Mouse (Mus musculus) spleen, adult 2 months (tissue): ENCODE data around the gene Jtb. TPM values are rescaled to one million over a fixed set of nuclear protein-coding genes. Genes with fewer than 3 reads are reported as not detected.

Experiments
- DNase-seq, 2 experiments: peaks; one replicate each; pipeline versions ENCODE4 v3.0.0 to v3.0.0-alpha.2; 2012 to 2021; ENCODE audit warnings: low spot score in 2 of 2, low read depth in 1 of 2
- H3K27ac ChIP-seq: fragments of 200-500 bp; 2 replicates; pipeline ENCODE4 v1.5.1; 2012; ENCODE audit warnings: low read length, inconsistent platforms; ENCODE audit not compliant: insufficient read depth
- H3K27me3 ChIP-seq: fragments of 200-500 bp; 2 replicates; pipeline ENCODE4 v1.6.1; 2012; ENCODE audit warnings: mild to moderate bottlenecking, moderate library complexity, low read length, inconsistent platforms; ENCODE audit not compliant: control insufficient read depth, insufficient read depth
- H3K36me3 ChIP-seq: fragments of 200-500 bp; 2 replicates; pipeline ENCODE4 v1.6.1; 2012; ENCODE audit warnings: mild to moderate bottlenecking, low read length, inconsistent platforms; ENCODE audit not compliant: control insufficient read depth, insufficient read depth
- H3K4me1 ChIP-seq: fragments of 200-500 bp; 2 replicates; pipeline ENCODE4 v1.6.1; 2011; ENCODE audit warnings: inconsistent platforms; ENCODE audit not compliant: control insufficient read depth, insufficient read depth, insufficient read length
- H3K4me3 ChIP-seq: fragments of 200-500 bp; 2 replicates; pipeline ENCODE4 v1.5.1; 2011; ENCODE audit warnings: mild to moderate bottlenecking, inconsistent platforms; ENCODE audit not compliant: insufficient read depth, insufficient read length; ENCODE audit errors: extremely low read depth
- CTCF ChIP-seq: fragments of 200-500 bp; IDR thresholded peaks from 2 replicates; pipeline ENCODE4 v1.5.1; 2011; ENCODE audit warnings: mild to moderate bottlenecking, inconsistent platforms; ENCODE audit not compliant: insufficient read depth, insufficient read length, insufficient replicate concordance; ENCODE audit errors: extremely low read depth
- POLR2A ChIP-seq: fragments of 200-500 bp; IDR thresholded peaks from 2 replicates; pipeline ENCODE4 v1.6.1; 2011; ENCODE audit warnings: low read depth, low read length, inconsistent platforms
- WGBS: fragments of 180-500 bp; shearing (Covaris S2); methylation state at CpG from one replicate; pipeline ENCODE4 v1.1.7; 2018; 5-methylcytosine and 5-hydroxymethylcytosine counted together
- polyA plus RNA-seq: library from polyadenylated mRNA; depleted of rRNA; stranded (reverse); fragments of >200 nt; gene quantifications from 2 replicates; pipeline ENCODE4 v1.2.3, GENCODE M21; 2012

Jtb gene
- polyA plus RNA-seq, 1 experiment = 60.3 TPM

DNA sequence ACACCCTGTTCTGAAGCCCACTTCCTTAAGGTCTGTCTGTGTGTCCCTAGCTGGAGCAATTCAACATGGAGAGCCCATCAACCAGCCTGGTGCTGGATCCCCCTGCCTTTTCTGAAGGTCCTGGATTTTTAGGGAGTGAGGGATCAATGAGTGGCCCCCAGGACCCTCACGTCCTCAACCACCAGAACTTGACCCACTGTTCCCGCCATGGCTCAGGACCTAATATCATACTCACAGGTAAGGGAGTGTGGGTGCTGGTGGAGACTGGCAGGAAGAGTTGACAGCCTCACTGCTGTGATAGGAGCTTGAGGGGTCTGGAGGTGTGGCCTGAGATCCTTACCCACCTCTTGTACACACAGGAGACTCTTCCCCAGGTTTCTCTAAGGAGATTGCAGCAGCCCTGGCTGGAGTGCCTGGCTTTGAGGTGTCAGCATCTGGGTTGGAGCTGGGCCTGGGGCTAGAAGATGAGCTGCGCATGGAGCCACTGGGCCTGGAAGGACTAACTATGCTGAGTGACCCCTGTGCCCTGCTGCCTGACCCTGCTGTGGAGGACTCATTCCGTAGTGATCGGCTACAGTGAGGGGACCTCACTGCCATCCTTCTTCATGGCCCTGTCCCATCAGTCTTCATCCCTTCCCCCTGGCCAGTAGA lies 31.8 kb downstream of the Jtb start:
- no peak overlapping the region for H3K4me3 ChIP-seq
- no peak for DNase-seq
- no peak for TF ChIP-seq POLR2A
- no peak for TF ChIP-seq CTCF
- peaks cover 23% of the 10 kb centered on the region; the same call in 1 of the 2 replicates for H3K4me1 ChIP-seq
- no peaks in the 10 kb centered on the region for H3K27me3 ChIP-seq
- 91% methylated on average over 5 of the region's 5 CpGs for WGBS
- peaks cover 47% of the 10 kb centered on the region for H3K36me3 ChIP-seq
- H3K27ac ChIP-seq = peak overlapping the region; percentile 48

DNA sequence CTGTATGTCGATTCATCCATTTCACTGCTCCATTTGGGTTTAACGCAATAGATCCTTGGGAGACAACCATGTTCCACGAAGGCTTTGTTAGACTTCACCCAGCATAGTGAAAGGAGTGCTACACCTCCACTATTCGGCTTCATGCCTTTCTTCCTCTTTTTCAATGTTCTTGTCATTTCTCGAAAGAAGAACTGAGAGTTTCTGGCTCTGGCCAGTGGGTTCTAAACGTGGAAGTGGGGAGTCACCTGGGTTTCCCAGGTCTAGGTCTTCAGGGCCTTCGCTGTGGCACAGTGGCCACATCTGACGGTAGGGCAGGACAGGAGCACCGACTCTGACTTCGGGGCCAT lies 33.3 kb downstream of the Jtb start:
- no peak for TF ChIP-seq CTCF
- peak; percentile 49; the same call in 1 of the 2 replicates for TF ChIP-seq POLR2A
- peaks cover 47% of the 10 kb centered on the region for H3K36me3 ChIP-seq
- peaks cover 23% of the 10 kb centered on the region; the same call in 1 of the 2 replicates for H3K4me1 ChIP-seq
- 8% methylated on average over 10 of the region's 10 CpGs for WGBS
- DNase-seq = peak in 1 of 2 experiments; percentile 81
- H3K27ac ChIP-seq = peak overlapping the region; percentile 98
- peak overlapping the region; percentile 68; the same call in 1 of the 2 replicates for H3K4me3 ChIP-seq
- H3K27me3 ChIP-seq = no peaks in the 10 kb centered on the region

DNA sequence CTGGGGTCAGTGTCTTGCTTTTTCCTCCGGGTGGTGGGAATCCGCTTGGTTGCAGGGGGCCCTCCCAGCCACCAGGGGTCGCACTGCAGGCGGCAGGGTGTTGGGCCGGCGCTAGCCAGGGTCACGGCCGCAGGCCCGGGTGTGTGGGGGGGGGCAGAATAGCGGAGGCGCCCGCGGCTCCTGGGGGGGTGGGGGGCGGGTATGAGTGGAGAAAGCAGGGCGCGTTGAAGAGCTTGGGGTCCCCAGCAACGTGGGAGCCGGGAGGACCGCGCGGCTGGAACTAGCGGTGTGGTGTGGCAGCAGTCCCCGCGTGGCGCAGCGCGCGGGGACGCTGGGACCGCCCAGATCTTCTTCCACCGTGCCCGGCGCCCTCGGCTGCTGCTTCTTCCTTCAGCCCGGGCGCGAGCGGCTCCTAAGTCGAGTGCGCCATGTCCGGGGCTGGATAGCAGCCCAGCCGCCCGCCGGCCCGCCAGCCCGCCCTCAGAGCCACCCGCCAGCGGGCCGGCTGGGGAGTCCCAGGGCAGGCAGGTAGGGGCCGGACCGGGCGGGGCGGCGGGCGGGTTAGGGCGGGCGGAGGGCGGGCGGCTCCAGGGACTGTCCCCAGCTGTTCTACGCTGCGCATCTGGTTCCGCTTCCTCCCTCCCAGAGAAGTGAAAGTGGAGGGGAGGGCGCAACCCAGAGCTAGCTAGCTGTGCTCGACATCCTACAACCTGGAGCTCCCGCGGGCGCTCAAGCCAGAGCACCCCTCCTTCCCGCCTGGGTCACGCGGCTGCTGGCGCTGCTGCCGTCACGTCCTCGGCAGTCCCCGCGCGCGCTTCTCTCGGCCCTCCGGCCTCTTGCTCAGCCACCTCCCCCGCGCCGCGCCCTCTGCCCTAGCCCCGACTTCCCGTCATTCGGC lies 33.9 kb downstream of the Jtb start, which contains the start of gene Dennd4b:
Gene Dennd4b, plus strand, starts transcription at position 152 of the 898 bp plus-strand sequence.
- peak; percentile 8 for TF ChIP-seq POLR2A
- TF ChIP-seq CTCF = peak; percentile 82
- peaks cover 23% of the 10 kb centered on the region; the same call in 1 of the 2 replicates for H3K4me1 ChIP-seq
- peak within 1 kb of the TSS; percentile 70 for H3K4me3 ChIP-seq
- peak; percentile 94 for DNase-seq
- peak within 1 kb of the TSS; percentile 99 for H3K27ac ChIP-seq
- H3K27me3 ChIP-seq = no peaks in the 10 kb centered on the region
- H3K36me3 ChIP-seq = peaks cover 47% of the 10 kb centered on the region
- under 1% methylated on average over 78 of the region's 87 CpGs for WGBS

DNA sequence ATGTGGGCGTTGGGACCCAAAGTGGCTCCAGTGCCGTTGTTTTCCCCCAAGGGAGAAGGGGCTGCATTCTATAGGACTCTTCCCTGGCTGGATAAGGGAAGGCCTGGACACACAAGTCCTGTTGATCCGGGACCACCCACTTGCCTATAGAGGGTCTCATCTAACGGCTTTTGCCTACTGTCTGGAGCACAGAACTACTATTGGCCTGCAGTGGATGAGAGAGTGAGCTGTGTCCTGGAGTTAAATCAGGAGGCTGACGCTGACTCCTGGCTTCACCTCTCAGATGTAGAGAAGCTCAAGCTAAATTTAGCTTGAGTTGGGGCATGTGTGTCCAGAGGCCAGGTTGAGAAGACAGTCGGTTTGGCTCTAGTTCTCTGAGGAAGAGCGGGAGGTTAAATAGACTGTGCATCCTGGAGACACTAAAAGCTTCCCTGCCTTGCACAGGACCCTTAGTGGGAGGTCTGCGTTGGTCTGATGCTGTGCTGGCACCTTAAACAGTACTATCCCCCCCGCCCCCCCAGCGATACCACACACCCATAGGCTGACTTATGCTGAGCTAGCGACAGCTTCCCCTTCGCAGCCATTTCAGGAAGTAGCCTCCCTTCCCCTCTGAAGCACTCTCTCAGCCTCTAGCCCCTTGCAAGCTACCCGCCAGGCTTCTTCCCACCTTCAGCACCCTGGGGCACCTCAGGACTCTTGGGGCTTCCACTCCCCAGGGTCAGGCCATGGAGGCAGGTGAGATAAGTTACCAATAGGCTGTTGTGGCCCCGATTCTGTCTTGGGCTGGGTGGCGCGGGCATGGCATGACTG lies 34.7 kb downstream of the Jtb start:
- peaks cover 47% of the 10 kb centered on the region for H3K36me3 ChIP-seq
- DNase-seq = peak; percentile 64 to 66
- peaks cover 23% of the 10 kb centered on the region; the same call in 1 of the 2 replicates for H3K4me1 ChIP-seq
- peak overlapping the region; percentile 99 for H3K27ac ChIP-seq
- 2% methylated on average over 16 of the region's 16 CpGs for WGBS
- no peak for TF ChIP-seq CTCF
- peak; percentile 82 for TF ChIP-seq POLR2A
- peak overlapping the region; percentile 70 for H3K4me3 ChIP-seq
- no peaks in the 10 kb centered on the region for H3K27me3 ChIP-seq

DNA sequence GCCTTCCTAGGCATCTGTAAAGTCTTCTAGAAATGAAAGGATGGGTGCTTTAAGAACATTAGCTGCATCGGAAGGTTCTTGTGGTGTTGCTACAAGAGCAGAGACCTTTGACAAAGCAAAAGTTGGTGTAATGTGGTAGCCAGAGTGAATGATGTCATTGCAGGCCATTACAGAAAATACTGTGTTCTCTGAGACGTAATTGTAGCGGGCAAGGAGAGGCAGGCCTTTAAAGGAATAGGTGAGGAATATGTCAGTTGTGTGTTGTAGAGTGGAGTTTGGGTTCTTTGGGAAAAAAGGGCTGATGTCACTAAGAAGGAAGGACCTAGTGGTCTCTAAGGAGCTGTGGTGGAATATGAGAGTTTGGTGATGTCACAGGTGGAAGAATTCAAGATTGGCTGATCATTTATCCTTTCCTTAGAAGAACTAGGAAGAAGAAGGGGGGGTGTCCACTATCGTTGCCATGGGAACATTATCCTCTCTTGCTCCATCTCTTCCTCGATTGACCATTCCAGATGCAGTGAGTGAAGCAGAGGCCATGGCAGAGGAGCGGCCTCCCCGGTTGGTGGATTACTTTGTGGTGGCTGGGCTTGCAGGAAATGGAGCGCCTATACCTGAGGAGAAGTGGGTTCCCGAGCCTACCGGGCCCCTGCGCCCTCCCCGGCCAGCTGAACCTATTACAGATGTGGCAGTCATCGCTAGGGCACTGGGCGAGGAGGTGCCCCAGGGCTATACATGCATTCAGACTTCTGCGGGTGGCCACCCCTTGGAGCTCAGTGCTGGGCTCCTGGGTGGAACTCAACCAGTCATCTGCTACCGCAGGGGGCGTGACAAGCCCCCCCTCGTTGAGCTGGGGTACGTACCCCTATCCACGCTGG lies 35.7 kb downstream of the Jtb start:
- peak overlapping the region; percentile 70 for H3K4me3 ChIP-seq
- no peak for TF ChIP-seq CTCF
- no peak for TF ChIP-seq POLR2A
- 58% methylated on average over 20 of the region's 20 CpGs for WGBS
- no peak for DNase-seq
- peaks cover 51% of the 10 kb centered on the region for H3K36me3 ChIP-seq
- H3K4me1 ChIP-seq = peaks cover 23% of the 10 kb centered on the region; the same call in 1 of the 2 replicates
- peak overlapping the region; percentile 99; the same call in 1 of the 2 replicates for H3K27ac ChIP-seq
- H3K27me3 ChIP-seq = no peaks in the 10 kb centered on the region
